Mouse (Mus musculus) kidney, embryonic 14.5 days (tissue): Measurements from ENCODE around the gene Rp9. TPM values are rescaled to one million over a fixed set of nuclear protein-coding genes. Genes with fewer than 3 reads are reported as not detected.

Source experiments
- ATAC-seq: fragments of 200-750 bp; cut with Nextera tagmentation; 2 replicates; pipeline ENCODE4 v1.8.0; 2017; ENCODE audit warnings: moderate number of reproducible peaks, mild to moderate bottlenecking, moderate TSS enrichment, moderate library complexity; ENCODE audit not compliant: low FRiP score, low TSS enrichment
- H3K27ac ChIP-seq: fragments of 300-500 bp; sonication (generic); 2 replicates; pipeline ENCODE4 v1.5.1; 2014; ENCODE audit warnings: low read depth, mild to moderate bottlenecking, low read length, moderate library complexity, mixed read lengths
- H3K27me3 ChIP-seq: fragments of 300-500 bp; sonication (generic); 2 replicates; pipeline ENCODE4 v1.6.1; 2014; ENCODE audit warnings: mild to moderate bottlenecking, low read length; ENCODE audit not compliant: control insufficient read depth, insufficient read depth
- H3K36me3 ChIP-seq: fragments of 300-500 bp; sonication (generic); 2 replicates; pipeline ENCODE4 v1.6.1; 2014; ENCODE audit warnings: low read length, mixed read lengths; ENCODE audit not compliant: control insufficient read depth, insufficient read depth
- H3K4me1 ChIP-seq: fragments of 300-500 bp; sonication (generic); 2 replicates; pipeline ENCODE4 v1.6.1; 2014; ENCODE audit warnings: low read length, mixed read lengths; ENCODE audit not compliant: control insufficient read depth, insufficient read depth
- H3K4me2 ChIP-seq: fragments of 300-500 bp; sonication (generic); replicated peaks from 2 replicates; pipeline ENCODE4 v1.6.1; 2014; ENCODE audit warnings: low read depth, mild to moderate bottlenecking, low read length
- H3K4me3 ChIP-seq: fragments of 300-500 bp; sonication (generic); 2 replicates; pipeline ENCODE4 v1.5.1; 2014; ENCODE audit warnings: mild to moderate bottlenecking, low read length
- H3K9ac ChIP-seq: fragments of 300-500 bp; sonication (generic); 2 replicates; pipeline ENCODE4 v1.6.1; 2014; ENCODE audit warnings: low read depth, mild to moderate bottlenecking, low read length, moderate library complexity
- H3K9me3 ChIP-seq: fragments of 300-500 bp; sonication (generic); 2 replicates; pipeline ENCODE4 v1.6.1; 2016; ENCODE audit warnings: low read length; ENCODE audit not compliant: control insufficient read depth
- WGBS: fragments of 180-500 bp; shearing (Covaris S2); extraction: QIAGEN DNeasy Blood & Tissue Kit; methylation state at CpG from one replicate; pipeline ENCODE4 v1.1.7; 2014; 5-methylcytosine and 5-hydroxymethylcytosine counted together
- polyA plus RNA-seq: library from polyadenylated mRNA; unstranded; fragments of >200 nt; fragmentation: Nextera tagmentation; extraction: Ambion mirVana; gene quantifications from 2 replicates; pipeline ENCODE4 v1.2.1, GENCODE M21; 2014

Rp9 gene
- polyA plus RNA-seq, 1 experiment from 2014 or later = 72.1 TPM

DNA sequence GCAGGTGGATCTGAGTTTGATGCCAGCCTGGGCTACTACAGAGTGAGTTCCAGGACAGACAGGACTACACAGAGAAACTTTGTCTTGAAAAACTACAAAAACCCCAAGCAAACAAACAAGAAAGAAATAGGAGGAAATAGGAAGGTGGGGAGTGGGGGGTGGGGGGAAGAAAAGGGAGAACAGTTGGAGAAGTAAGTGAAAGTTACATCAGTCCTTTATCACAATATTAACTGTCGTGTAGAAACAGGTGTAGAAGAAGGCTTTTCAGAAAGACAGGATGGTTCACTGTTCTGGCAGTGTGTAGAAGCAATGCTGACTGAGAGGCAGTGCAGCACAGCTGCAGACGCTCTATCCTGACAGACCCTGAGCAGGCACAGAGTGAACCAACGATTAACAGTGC lies 66.6 kb downstream of the Rp9 start:
- no peak overlapping the region for H3K4me3 ChIP-seq
- ATAC-seq = no peak
- H3K4me1 ChIP-seq = no peaks in the 10 kb centered on the region
- H3K27ac ChIP-seq = no peak overlapping the region
- H3K9ac ChIP-seq = no peak overlapping the region
- H3K27me3 ChIP-seq = no peaks in the 10 kb centered on the region
- H3K9me3 ChIP-seq = no peaks in the 10 kb centered on the region
- no peaks in the 10 kb centered on the region for H3K36me3 ChIP-seq
- WGBS = 81% methylated on average over 3 of the region's 3 CpGs
- no peak overlapping the region for H3K4me2 ChIP-seq

GRCm38 (mm10) chr9:22402001-22402400 lies 67.5 kb downstream of the Rp9 start:
- no peaks in the 10 kb centered on the region for H3K27me3 ChIP-seq
- H3K9ac ChIP-seq = no peak overlapping the region
- no peaks in the 10 kb centered on the region for H3K36me3 ChIP-seq
- no peaks in the 10 kb centered on the region for H3K9me3 ChIP-seq
- H3K4me3 ChIP-seq = no peak overlapping the region
- H3K4me2 ChIP-seq = no peak overlapping the region
- 86% methylated on average over 6 of the region's 6 CpGs for WGBS
- no peak for ATAC-seq
- H3K27ac ChIP-seq = no peak overlapping the region
- no peaks in the 10 kb centered on the region for H3K4me1 ChIP-seq

GRCm38 (mm10) chr9:22399021-22399420 lies 70.5 kb downstream of the Rp9 start:
- Histone ChIP-seq H3K4me2 (no peak overlapping the region), H3K27me3 (no peaks in the 10 kb centered on the region), H3K36me3 (no peaks in the 10 kb centered on the region), H3K4me1 (no peaks in the 10 kb centered on the region), H3K9ac (no peak overlapping the region), H3K9me3 (no peaks in the 10 kb centered on the region), H3K27ac (no peak overlapping the region), H3K4me3 (no peak overlapping the region)
- no peak for ATAC-seq
- 69% methylated on average over 4 of the region's 4 CpGs for WGBS

- H3K4me3 ChIP-seq = no peak overlapping the region
- no peaks in the 10 kb centered on the region for H3K9me3 ChIP-seq
- 92% methylated on average over 2 of the region's 2 CpGs for WGBS
- no peak for ATAC-seq
- no peak overlapping the region for H3K9ac ChIP-seq
- H3K4me2 ChIP-seq = no peak overlapping the region
- no peaks in the 10 kb centered on the region for H3K4me1 ChIP-seq
- H3K27ac ChIP-seq = no peak overlapping the region
- H3K36me3 ChIP-seq = no peaks in the 10 kb centered on the region
- H3K27me3 ChIP-seq = no peaks in the 10 kb centered on the region
Measured at GRCm38 (mm10) chr9:22394725-22395124, 74.8 kb downstream of the Rp9 start.

DNA sequence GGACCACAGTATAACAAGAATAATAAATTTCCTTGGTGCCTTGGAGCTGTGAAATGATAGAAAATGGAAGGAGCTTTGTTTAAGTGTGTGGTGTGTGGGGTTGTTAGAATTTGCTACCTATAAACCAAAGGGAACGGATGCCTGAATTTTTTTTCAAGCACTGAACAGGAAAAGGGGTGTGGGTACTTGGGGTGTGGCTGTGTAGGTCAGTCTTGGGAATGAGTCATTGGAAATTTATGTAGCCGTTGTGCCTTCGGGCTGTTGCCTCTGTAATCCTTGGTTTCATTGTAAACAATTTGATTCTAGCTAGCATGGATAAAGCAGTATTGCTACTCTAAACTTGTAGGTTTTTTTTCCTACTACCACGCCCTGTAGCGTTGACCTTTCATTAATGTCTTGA lies 79.2 kb downstream of the Rp9 start:
- no peaks in the 10 kb centered on the region for H3K9me3 ChIP-seq
- no peak overlapping the region for H3K9ac ChIP-seq
- no peaks in the 10 kb centered on the region for H3K27me3 ChIP-seq
- no peak overlapping the region for H3K4me3 ChIP-seq
- H3K36me3 ChIP-seq = no peaks in the 10 kb centered on the region
- 82% methylated on average over 5 of the region's 5 CpGs for WGBS
- ATAC-seq = no peak
- no peak overlapping the region for H3K4me2 ChIP-seq
- no peak overlapping the region for H3K27ac ChIP-seq
- H3K4me1 ChIP-seq = peaks cover 7% of the 10 kb centered on the region

GRCm38 (mm10) chr9:22389736-22390245 lies 79.8 kb downstream of the Rp9 start:
- 60% methylated on average over 6 of the region's 6 CpGs for WGBS
- Histone ChIP-seq H3K36me3 (no peaks in the 10 kb centered on the region), H3K4me3 (peak overlapping the region; percentile 73), H3K9ac (peak overlapping the region; percentile 81; the same call in 1 of the 2 replicates), H3K9me3 (no peaks in the 10 kb centered on the region), H3K4me1 (peaks cover 7% of the 10 kb centered on the region), H3K27ac (no peak overlapping the region), H3K27me3 (no peaks in the 10 kb centered on the region), H3K4me2 (peak overlapping the region; percentile 62)
- ATAC-seq = no peak

- H3K27me3 ChIP-seq = no peaks in the 10 kb centered on the region
- peak; percentile 96 for ATAC-seq
Measured at GRCm38 (mm10) chr9:22389021-22389476, 80.5 kb downstream of the Rp9 start, which contains the start of gene Anln. Gene Anln, minus strand, starts transcription at chr9:22389188.

GRCm38 (mm10) chr9:22388401-22388980 lies 81.1 kb downstream of the Rp9 start:
- no peaks in the 10 kb centered on the region for H3K9me3 ChIP-seq
- peak overlapping the region; percentile 62 for H3K4me2 ChIP-seq
- peak; percentile 81 for ATAC-seq
- H3K4me1 ChIP-seq = peaks cover 7% of the 10 kb centered on the region
- H3K27me3 ChIP-seq = no peaks in the 10 kb centered on the region
- WGBS = under 1% methylated on average over 41 of the region's 41 CpGs
- H3K36me3 ChIP-seq = no peaks in the 10 kb centered on the region
- H3K27ac ChIP-seq = peak overlapping the region; percentile 91
- peak overlapping the region; percentile 73 for H3K4me3 ChIP-seq
- peak overlapping the region; percentile 81 for H3K9ac ChIP-seq

More at GRCm38 (mm10) chr9:22389021-22389476, 80.5 kb downstream of the Rp9 start, which contains the start of gene Anln:
- no peaks in the 10 kb centered on the region for H3K36me3 ChIP-seq
- peak within 1 kb of the TSS; percentile 62 for H3K4me2 ChIP-seq
- peaks cover 7% of the 10 kb centered on the region for H3K4me1 ChIP-seq
- WGBS = under 1% methylated on average over 38 of the region's 44 CpGs
- H3K9me3 ChIP-seq = no peaks in the 10 kb centered on the region
- peak within 1 kb of the TSS; percentile 91 for H3K27ac ChIP-seq
- H3K9ac ChIP-seq = peak within 1 kb of the TSS; percentile 81
- H3K4me3 ChIP-seq = peak within 1 kb of the TSS; percentile 73

DNA sequence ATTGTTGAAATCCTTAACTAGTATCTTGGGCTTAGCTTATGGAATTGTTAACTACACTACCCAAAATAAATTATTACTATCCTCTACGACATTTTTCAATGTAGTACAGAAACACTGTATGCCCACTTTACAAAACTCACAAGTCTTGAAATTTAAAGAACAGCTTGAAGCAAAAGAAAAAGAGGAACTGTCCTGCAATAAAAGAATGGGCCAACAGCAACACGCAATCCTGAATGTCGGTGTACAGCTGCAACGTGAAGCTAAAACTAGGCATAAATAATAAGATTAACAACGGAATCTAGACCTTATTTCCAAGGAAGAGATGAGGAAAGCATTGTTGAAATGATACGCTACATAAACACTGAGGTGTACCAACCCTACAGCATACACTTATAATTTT lies 81.6 kb downstream of the Rp9 start:
- peak overlapping the region; percentile 73 for H3K4me3 ChIP-seq
- no peaks in the 10 kb centered on the region for H3K9me3 ChIP-seq
- 20% methylated on average over 6 of the region's 6 CpGs for WGBS
- no peak for ATAC-seq
- H3K9ac ChIP-seq = peak overlapping the region; percentile 81
- peaks cover 7% of the 10 kb centered on the region for H3K4me1 ChIP-seq
- H3K36me3 ChIP-seq = no peaks in the 10 kb centered on the region
- H3K27me3 ChIP-seq = no peaks in the 10 kb centered on the region
- H3K27ac ChIP-seq = peak overlapping the region; percentile 91; the same call in 1 of the 2 replicates
- peak overlapping the region; percentile 62 for H3K4me2 ChIP-seq
